Mouse (Mus musculus): ENCODE data around the gene Ifngr1.

DNA sequence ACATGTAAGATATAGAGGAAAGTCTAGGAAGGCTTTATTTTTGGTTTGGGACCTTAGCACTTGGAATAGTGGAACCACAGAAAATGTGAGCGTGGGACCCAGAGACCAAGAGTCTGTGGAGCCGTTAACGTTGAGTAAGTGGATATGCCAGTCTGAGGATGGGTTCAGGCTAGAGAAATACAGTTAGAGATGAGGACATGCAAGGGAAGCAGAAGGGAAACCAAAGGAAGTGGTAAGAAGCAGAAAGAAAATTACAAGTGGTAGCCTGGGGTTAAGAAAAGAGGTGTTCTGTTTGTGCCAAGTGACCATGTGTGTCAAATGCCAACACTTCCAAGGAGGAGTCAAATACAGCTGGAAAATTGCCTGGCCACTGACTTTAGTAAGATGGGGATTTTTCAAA lies 29.2 kb upstream of the Ifngr1 start:
- TF ChIP-seq POLR2A (IDR thresholded peaks at IDR 0.05; ENCODE audit: low read depth, low read length) (no peak), CTCF (IDR thresholded peaks at IDR 0.05; ENCODE audit: borderline replicate concordance, insufficient read depth, low read length) (no peak)
